Mouse (Mus musculus) bone marrow macrophage, adult 2 months (primary cell): ENCODE measurements around the gene Aff3.

Experiments
- CTCF ChIP-seq: IDR thresholded peaks from 2 replicates; pipeline ENCODE4 v1.5.1; 2012; ENCODE audit warnings: low read depth, mild to moderate bottlenecking, low read length, moderate library complexity
- POLR2A ChIP-seq: IDR thresholded peaks from 2 replicates; pipeline ENCODE4 v1.6.1; 2012; ENCODE audit warnings: mild to moderate bottlenecking, low read depth, low read length, borderline replicate concordance

- no peak for TF ChIP-seq CTCF
- no peak for TF ChIP-seq POLR2A
These were observed 136.1 kb downstream of the Aff3 start for GRCm38 (mm10) chr1:38528607-38529006.
